Mouse (Mus musculus): ENCODE measurements around the gene Rd3l. TPM values are rescaled to one million over a fixed set of nuclear protein-coding genes. Genes with fewer than 3 reads are reported as not detected.

The Rd3l gene
- polyA plus RNA-seq, 1 experiment from 2014 or later, result not detected

- Histone ChIP-seq H3K27me3 (replicated peaks; ENCODE audit: control insufficient read depth, insufficient read depth, low read length) (no peaks in the 10 kb centered on the region), H3K9ac (ENCODE audit: low read depth, low read length) (no peak overlapping the region), H3K4me2 (replicated peaks; ENCODE audit: low read depth) (no peak overlapping the region), H3K9me3 (ENCODE audit: control insufficient read depth) (peaks cover 2% of the 10 kb centered on the region; the same call in 1 of the 2 replicates), H3K4me3 (ENCODE audit: low read depth, low read length) (no peak overlapping the region), H3K4me1 (replicated peaks; ENCODE audit: control insufficient read depth, insufficient read depth, low read length) (no peaks in the 10 kb centered on the region), H3K36me3 (ENCODE audit: control insufficient read depth, insufficient read depth) (no peaks in the 10 kb centered on the region), H3K27ac (ENCODE audit: low read depth, low read length) (no peak overlapping the region)
- TF ChIP-seq CTCF (IDR thresholded peaks at IDR 0.05; ENCODE audit: low read depth), result no peak
- 72% methylated on average over 4 of the region's 4 CpGs for WGBS
- ATAC-seq, result no peak
These were observed 35.2 kb upstream of the Rd3l start for GRCm38 (mm10) chr12:112016346-112016745.

GRCm38 (mm10) chr12:112013271-112013801, 32.2 kb upstream of the Rd3l start:
- no peak overlapping the region for H3K4me3 ChIP-seq (ENCODE audit: low read depth, low read length)
- 42% methylated on average over 14 of the region's 14 CpGs for WGBS
- no peaks in the 10 kb centered on the region for H3K36me3 ChIP-seq (ENCODE audit: control insufficient read depth, insufficient read depth)
- no peaks in the 10 kb centered on the region for H3K9me3 ChIP-seq (ENCODE audit: control insufficient read depth)
- no peak overlapping the region; the same call in 1 of the 2 replicates for H3K4me2 ChIP-seq (replicated peaks; ENCODE audit: low read depth)
- TF ChIP-seq CTCF (IDR thresholded peaks at IDR 0.05; ENCODE audit: low read depth), result no peak
- H3K4me1 ChIP-seq (replicated peaks; ENCODE audit: control insufficient read depth, insufficient read depth, low read length), result no peaks in the 10 kb centered on the region
- H3K27me3 ChIP-seq (replicated peaks; ENCODE audit: control insufficient read depth, insufficient read depth, low read length), result no peaks in the 10 kb centered on the region
- no peak overlapping the region for H3K9ac ChIP-seq (ENCODE audit: low read depth, low read length)
- ATAC-seq, result no peak
- H3K27ac ChIP-seq (ENCODE audit: low read depth, low read length), result no peak overlapping the region

- Histone ChIP-seq H3K4me1 (replicated peaks; ENCODE audit: control insufficient read depth, insufficient read depth, low read length) (no peaks in the 10 kb centered on the region), H3K4me3 (ENCODE audit: low read depth, low read length) (no peak overlapping the region), H3K9ac (ENCODE audit: low read depth, low read length) (no peak overlapping the region), H3K4me2 (replicated peaks; ENCODE audit: low read depth) (no peak overlapping the region; the same call in 1 of the 2 replicates), H3K9me3 (ENCODE audit: control insufficient read depth) (no peaks in the 10 kb centered on the region), H3K27me3 (replicated peaks; ENCODE audit: control insufficient read depth, insufficient read depth, low read length) (no peaks in the 10 kb centered on the region), H3K27ac (ENCODE audit: low read depth, low read length) (no peak overlapping the region), H3K36me3 (ENCODE audit: control insufficient read depth, insufficient read depth) (no peaks in the 10 kb centered on the region)
- WGBS, result 42% methylated on average over 12 of the region's 12 CpGs
- 0 out of 2 replicates have a peak, but pooled peaks have one; percentile 13 for ATAC-seq
- TF ChIP-seq CTCF (IDR thresholded peaks at IDR 0.05; ENCODE audit: low read depth), result no peak
These were observed 31.6 kb upstream of the Rd3l start for GRCm38 (mm10) chr12:112012511-112013270.

GRCm38 (mm10) chr12:112001223-112001622, 20.1 kb upstream of the Rd3l start:
- no peak overlapping the region for H3K4me2 ChIP-seq (replicated peaks; ENCODE audit: low read depth)
- H3K9ac ChIP-seq (ENCODE audit: low read depth, low read length), result no peak overlapping the region
- no peak overlapping the region for H3K27ac ChIP-seq (ENCODE audit: low read depth, low read length)
- no peak overlapping the region for H3K4me3 ChIP-seq (ENCODE audit: low read depth, low read length)
- TF ChIP-seq CTCF (IDR thresholded peaks at IDR 0.05; ENCODE audit: low read depth), result peak; percentile 86
- no peaks in the 10 kb centered on the region for H3K36me3 ChIP-seq (ENCODE audit: control insufficient read depth, insufficient read depth)
- ATAC-seq, result 0 out of 2 replicates have a peak, but pooled peaks have one; percentile 25
- no peaks in the 10 kb centered on the region for H3K9me3 ChIP-seq (ENCODE audit: control insufficient read depth)
- H3K4me1 ChIP-seq (replicated peaks; ENCODE audit: control insufficient read depth, insufficient read depth, low read length), result no peaks in the 10 kb centered on the region
- WGBS, result 16% methylated on average over 8 of the region's 8 CpGs
- no peaks in the 10 kb centered on the region for H3K27me3 ChIP-seq (replicated peaks; ENCODE audit: control insufficient read depth, insufficient read depth, low read length)

- no peaks in the 10 kb centered on the region for H3K9me3 ChIP-seq (ENCODE audit: control insufficient read depth)
- no peaks in the 10 kb centered on the region for H3K36me3 ChIP-seq (ENCODE audit: control insufficient read depth, insufficient read depth)
- no peak for ATAC-seq
- 90% methylated on average over 7 of the region's 7 CpGs for WGBS
- no peak overlapping the region for H3K4me2 ChIP-seq (replicated peaks; ENCODE audit: low read depth)
- H3K27me3 ChIP-seq (replicated peaks; ENCODE audit: control insufficient read depth, insufficient read depth, low read length), result no peaks in the 10 kb centered on the region
- H3K9ac ChIP-seq (ENCODE audit: low read depth, low read length), result no peak overlapping the region
- H3K27ac ChIP-seq (ENCODE audit: low read depth, low read length), result no peak overlapping the region
- H3K4me1 ChIP-seq (replicated peaks; ENCODE audit: control insufficient read depth, insufficient read depth, low read length), result no peaks in the 10 kb centered on the region
- H3K4me3 ChIP-seq (ENCODE audit: low read depth, low read length), result no peak overlapping the region
- TF ChIP-seq CTCF (IDR thresholded peaks at IDR 0.05; ENCODE audit: low read depth), result no peak
These were observed 18.6 kb upstream of the Rd3l start for GRCm38 (mm10) chr12:111999735-112000134.

- no peak for TF ChIP-seq CTCF (IDR thresholded peaks at IDR 0.05; ENCODE audit: low read depth)
- Histone ChIP-seq H3K4me2 (replicated peaks; ENCODE audit: low read depth) (no peak overlapping the region), H3K9me3 (ENCODE audit: control insufficient read depth) (no peaks in the 10 kb centered on the region), H3K36me3 (ENCODE audit: control insufficient read depth, insufficient read depth) (no peaks in the 10 kb centered on the region), H3K4me3 (ENCODE audit: low read depth, low read length) (no peak overlapping the region), H3K4me1 (replicated peaks; ENCODE audit: control insufficient read depth, insufficient read depth, low read length) (no peaks in the 10 kb centered on the region), H3K9ac (ENCODE audit: low read depth, low read length) (no peak overlapping the region), H3K27me3 (replicated peaks; ENCODE audit: control insufficient read depth, insufficient read depth, low read length) (no peaks in the 10 kb centered on the region), H3K27ac (ENCODE audit: low read depth, low read length) (no peak overlapping the region)
- ATAC-seq, result no peak
- 81% methylated on average over 2 of the region's 2 CpGs for WGBS
These were observed 14.0 kb upstream of the Rd3l start for GRCm38 (mm10) chr12:111995161-111995560.
